Mouse (Mus musculus): ENCODE measurements around the gene Fam234a. TPM values are rescaled to one million over a fixed set of nuclear protein-coding genes. Genes with fewer than 3 reads are reported as not detected.

Fam234a gene
- polyA plus RNA-seq, 1 experiment from 2014 or later: 44.7 TPM

DNA sequence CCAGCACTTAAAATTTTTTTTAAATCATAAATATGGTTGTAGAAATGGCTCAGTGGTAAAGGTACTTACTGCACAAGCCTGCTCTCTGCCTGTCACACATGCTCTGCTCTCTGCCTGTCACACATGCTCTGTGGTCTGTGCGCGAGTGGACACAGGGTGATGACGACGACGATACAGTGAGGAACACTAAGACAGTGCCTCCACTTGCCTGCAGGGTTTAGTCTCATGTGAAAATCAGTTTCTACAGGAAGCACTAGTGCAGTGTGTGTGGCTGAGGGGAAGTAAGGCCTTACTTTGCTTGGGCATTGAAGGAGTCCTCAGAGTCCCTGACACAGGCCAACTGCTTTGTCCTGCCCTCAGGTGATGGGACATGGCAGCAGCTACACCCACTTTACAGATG is 14.3 kb downstream of the Fam234a start:
- WGBS: 90% methylated on average over 5 of the region's 5 CpGs
- no peak for ATAC-seq (ENCODE audit: borderline replicate concordance, extremely low read depth, low FRiP score, low TSS enrichment)
- H3K4me3 ChIP-seq: no peak overlapping the region

GRCm38 (mm10) chr17:26225150-26225549 is 18.9 kb downstream of the Fam234a start:
- ATAC-seq (ENCODE audit: borderline replicate concordance, extremely low read depth, low FRiP score, low TSS enrichment): peak; percentile 62; the same call in 1 of the 2 replicates
- Histone ChIP-seq H3K27me3 (no peaks in the 10 kb centered on the region), H3K27ac (peak overlapping the region; percentile 44), H3K36me3 (no peaks in the 10 kb centered on the region), H3K4me3 (no peak overlapping the region), H3K9me3 (no peaks in the 10 kb centered on the region), H3K9ac (no peak overlapping the region), H3K4me1 (peaks cover 11% of the 10 kb centered on the region), H3K4me2 (no peak overlapping the region; the same call in 1 of the 2 replicates)
- 49% methylated on average over 12 of the region's 12 CpGs for WGBS

More for the DNA sequence above, 14.3 kb downstream of the Fam234a start:
- no peaks in the 10 kb centered on the region for H3K9me3 ChIP-seq
- peaks cover 10% of the 10 kb centered on the region for H3K4me1 ChIP-seq
- no peak overlapping the region for H3K4me2 ChIP-seq
- no peak overlapping the region for H3K9ac ChIP-seq
- no peaks in the 10 kb centered on the region for H3K27me3 ChIP-seq
- no peaks in the 10 kb centered on the region for H3K36me3 ChIP-seq
- no peak overlapping the region for H3K27ac ChIP-seq

DNA sequence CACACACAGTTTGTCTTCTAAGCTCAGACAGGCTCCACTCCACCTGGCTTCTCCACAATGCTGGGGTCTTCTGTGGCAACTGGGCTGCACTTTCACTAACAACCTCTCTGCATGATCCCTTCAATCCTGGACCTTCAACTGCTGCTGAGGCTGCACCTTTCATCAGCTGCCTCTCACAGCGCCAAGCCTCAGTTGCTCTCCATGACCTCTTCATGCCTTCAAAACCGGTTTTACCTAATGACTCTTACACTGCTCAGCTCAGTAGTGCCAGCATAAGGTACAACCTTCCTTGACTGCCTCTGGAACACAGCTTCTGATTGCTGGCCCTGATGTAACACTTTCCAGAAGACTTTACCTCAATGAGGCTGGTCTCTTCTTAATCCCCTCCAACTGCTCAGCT is 22.5 kb downstream of the Fam234a start:
- Histone ChIP-seq H3K36me3 (no peaks in the 10 kb centered on the region), H3K4me3 (no peak overlapping the region), H3K27me3 (no peaks in the 10 kb centered on the region), H3K4me1 (peaks cover 11% of the 10 kb centered on the region), H3K9me3 (no peaks in the 10 kb centered on the region), H3K4me2 (no peak overlapping the region), H3K9ac (no peak overlapping the region), H3K27ac (no peak overlapping the region)
- no peak for ATAC-seq (ENCODE audit: borderline replicate concordance, extremely low read depth, low FRiP score, low TSS enrichment)
- WGBS: 53% methylated on average over 2 of the region's 2 CpGs

- ATAC-seq (ENCODE audit: borderline replicate concordance, extremely low read depth, low FRiP score, low TSS enrichment): no peak
- no peaks in the 10 kb centered on the region for H3K27me3 ChIP-seq
- no peaks in the 10 kb centered on the region for H3K4me1 ChIP-seq
- no peaks in the 10 kb centered on the region for H3K9me3 ChIP-seq
- whole genome bisulfite sequencing: 82% methylated on average over 11 of the region's 11 CpGs
- no peaks in the 10 kb centered on the region for H3K36me3 ChIP-seq
- H3K4me2 ChIP-seq: no peak overlapping the region
- H3K27ac ChIP-seq: no peak overlapping the region
- no peak overlapping the region for H3K4me3 ChIP-seq
- no peak overlapping the region for H3K9ac ChIP-seq
Observed at GRCm38 (mm10) chr17:26212681-26213080, 31.4 kb downstream of the Fam234a start.

DNA sequence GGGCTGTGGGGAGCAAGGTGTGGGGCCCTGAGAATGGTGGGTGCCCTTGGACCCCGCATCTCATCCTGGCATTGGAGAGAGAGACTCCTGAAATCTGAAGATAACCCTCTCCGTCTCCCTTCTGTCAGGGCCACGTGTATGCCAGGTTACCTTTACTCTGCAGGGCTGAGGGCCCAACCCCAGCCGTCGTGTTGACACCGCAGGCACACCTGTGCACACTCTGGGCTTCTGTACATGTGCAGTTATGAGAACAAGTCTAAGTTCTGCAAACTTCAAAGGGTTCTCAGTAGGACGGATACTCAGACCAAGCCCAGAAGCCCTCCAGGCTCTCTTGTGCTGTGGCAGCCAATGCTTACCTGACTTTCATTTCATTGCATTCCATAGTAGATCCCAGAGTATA is 31.8 kb downstream of the Fam234a start:
- Histone ChIP-seq H3K4me2 (no peak overlapping the region), H3K27ac (no peak overlapping the region), H3K4me3 (no peak overlapping the region), H3K36me3 (no peaks in the 10 kb centered on the region), H3K9me3 (no peaks in the 10 kb centered on the region), H3K9ac (no peak overlapping the region), H3K27me3 (no peaks in the 10 kb centered on the region), H3K4me1 (no peaks in the 10 kb centered on the region)
- 69% methylated on average over 7 of the region's 7 CpGs for WGBS
- no peak for ATAC-seq (ENCODE audit: borderline replicate concordance, extremely low read depth, low FRiP score, low TSS enrichment)

DNA sequence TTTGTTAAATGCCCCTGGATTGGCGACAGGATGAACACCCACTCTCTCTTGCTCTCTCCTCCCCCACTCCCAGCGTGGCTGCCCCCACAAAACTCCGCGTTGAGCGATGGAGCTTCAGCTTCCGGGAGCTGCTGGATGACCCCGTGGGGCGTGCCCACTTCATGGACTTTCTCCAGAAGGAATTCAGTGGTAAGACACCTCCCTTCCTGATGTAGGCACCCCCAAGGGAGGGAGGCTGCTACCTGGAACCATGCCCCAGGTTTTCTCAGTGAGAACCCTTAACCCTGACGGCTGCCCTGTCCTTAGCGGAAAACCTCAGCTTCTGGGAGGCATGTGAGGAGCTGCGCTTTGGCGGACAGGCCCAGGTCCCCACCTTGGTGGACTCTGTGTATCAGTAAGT is 36.4 kb downstream of the Fam234a start, which contains the start of gene Arhgdig:
Arhgdig (minus strand) TSS at position 101 of the 400 bp plus-strand sequence.
- no peak for ATAC-seq (ENCODE audit: borderline replicate concordance, extremely low read depth, low FRiP score, low TSS enrichment)
- H3K27me3 ChIP-seq: peaks cover 26% of the 10 kb centered on the region

DNA sequence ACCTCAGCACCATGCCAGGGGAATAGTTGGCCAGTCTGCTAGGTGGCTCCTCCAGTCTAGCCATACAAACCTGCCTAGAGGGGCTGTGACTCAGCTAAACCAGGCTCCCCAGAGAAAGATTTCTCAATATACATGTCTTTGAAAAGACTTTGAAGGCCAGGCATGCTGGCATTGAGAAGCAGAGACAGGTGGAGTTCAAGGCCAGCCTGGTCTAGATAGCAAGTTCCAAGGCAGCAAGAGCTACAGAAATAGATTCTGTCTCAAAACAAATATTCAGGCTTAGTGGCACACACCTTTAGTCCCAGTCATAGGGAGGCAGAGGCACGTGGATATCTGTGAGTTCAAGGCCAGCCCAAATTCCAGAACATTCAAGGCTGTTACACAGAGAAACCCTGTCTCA is 37.6 kb downstream of the Fam234a start:
- 59% methylated on average over 1 of the region's 1 CpGs for WGBS
- no peaks in the 10 kb centered on the region for H3K9me3 ChIP-seq
- H3K4me2 ChIP-seq: no peak overlapping the region
- H3K9ac ChIP-seq: no peak overlapping the region
- peaks cover 39% of the 10 kb centered on the region for H3K27me3 ChIP-seq
- H3K27ac ChIP-seq: no peak overlapping the region
- peaks cover 15% of the 10 kb centered on the region for H3K4me1 ChIP-seq
- no peaks in the 10 kb centered on the region for H3K36me3 ChIP-seq
- H3K4me3 ChIP-seq: no peak overlapping the region
- ATAC-seq (ENCODE audit: borderline replicate concordance, extremely low read depth, low FRiP score, low TSS enrichment): no peak

More for the DNA sequence above, 36.4 kb downstream of the Fam234a start, which contains the start of gene Arhgdig:
- Histone ChIP-seq H3K4me3 (no peak within 1 kb of the TSS), H3K9me3 (no peaks in the 10 kb centered on the region), H3K4me1 (peaks cover 2% of the 10 kb centered on the region), H3K36me3 (no peaks in the 10 kb centered on the region), H3K4me2 (no peak within 1 kb of the TSS), H3K27ac (no peak within 1 kb of the TSS), H3K9ac (no peak within 1 kb of the TSS)
- 85% methylated on average over 12 of the region's 12 CpGs for WGBS

DNA sequence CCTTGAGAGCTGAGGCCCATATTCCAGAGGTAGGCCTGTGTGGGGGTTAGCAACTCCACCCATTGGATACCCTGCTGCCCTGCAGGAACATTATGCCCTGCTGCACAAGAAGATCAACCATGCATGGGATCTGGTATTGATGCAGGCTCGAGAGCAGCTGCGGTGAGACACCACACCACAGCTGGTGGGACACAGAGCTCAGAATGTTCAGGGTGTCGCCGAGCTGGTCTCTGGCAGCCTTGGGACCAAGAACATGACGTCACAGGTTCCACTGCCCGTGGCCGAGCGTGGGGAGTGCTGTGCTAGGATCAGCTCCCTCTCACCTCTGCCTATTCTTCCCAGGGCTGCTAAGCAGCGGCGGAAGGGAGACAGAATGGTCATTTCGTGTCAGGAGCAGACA is 39.3 kb downstream of the Fam234a start:
- ATAC-seq (ENCODE audit: borderline replicate concordance, extremely low read depth, low FRiP score, low TSS enrichment): no peak
- peaks cover 55% of the 10 kb centered on the region for H3K27me3 ChIP-seq
- H3K9ac ChIP-seq: no peak overlapping the region
- WGBS: 28% methylated on average over 11 of the region's 11 CpGs
- no peaks in the 10 kb centered on the region for H3K9me3 ChIP-seq
- H3K36me3 ChIP-seq: no peaks in the 10 kb centered on the region
- peaks cover 26% of the 10 kb centered on the region for H3K4me1 ChIP-seq
- H3K4me2 ChIP-seq: no peak overlapping the region
- H3K4me3 ChIP-seq: no peak overlapping the region
- no peak overlapping the region for H3K27ac ChIP-seq

DNA sequence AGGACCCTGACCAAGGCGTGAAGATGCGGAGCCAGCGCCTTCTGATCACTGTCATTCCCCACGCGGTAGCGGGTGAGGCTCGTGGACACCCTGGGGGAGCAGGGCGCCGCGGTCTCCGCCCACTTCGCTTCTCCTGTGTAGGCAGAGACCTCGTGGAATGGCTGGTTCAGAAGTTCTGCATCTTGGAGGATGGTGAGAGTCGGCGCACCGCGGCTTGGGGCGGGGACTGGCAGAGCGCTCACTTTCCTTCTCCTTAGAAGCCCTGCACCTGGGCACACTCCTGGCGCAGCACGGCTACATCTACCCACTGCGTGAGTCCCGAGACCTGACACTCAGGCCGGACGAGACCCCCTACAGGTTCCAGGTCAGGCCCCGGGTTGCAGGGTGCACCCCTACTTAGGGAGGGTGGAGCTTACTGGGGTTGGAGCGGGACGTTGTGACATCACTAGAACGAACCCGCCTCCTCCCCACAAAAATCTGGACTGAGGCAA is 40.7 kb downstream of the Fam234a start:
- Histone ChIP-seq H3K36me3 (no peaks in the 10 kb centered on the region), H3K27me3 (peaks cover 61% of the 10 kb centered on the region), H3K4me1 (peaks cover 26% of the 10 kb centered on the region), H3K9me3 (no peaks in the 10 kb centered on the region), H3K4me2 (peak overlapping the region; percentile 80), H3K4me3 (peak overlapping the region; percentile 41), H3K27ac (no peak overlapping the region), H3K9ac (0 out of 2 replicates have a peak overlapping the region, but pooled peaks have one; percentile 10)
- 2% methylated on average over 30 of the region's 30 CpGs for WGBS
- 0 out of 2 replicates have a peak, but pooled peaks have one; percentile 12 for ATAC-seq (ENCODE audit: borderline replicate concordance, extremely low read depth, low FRiP score, low TSS enrichment)

DNA sequence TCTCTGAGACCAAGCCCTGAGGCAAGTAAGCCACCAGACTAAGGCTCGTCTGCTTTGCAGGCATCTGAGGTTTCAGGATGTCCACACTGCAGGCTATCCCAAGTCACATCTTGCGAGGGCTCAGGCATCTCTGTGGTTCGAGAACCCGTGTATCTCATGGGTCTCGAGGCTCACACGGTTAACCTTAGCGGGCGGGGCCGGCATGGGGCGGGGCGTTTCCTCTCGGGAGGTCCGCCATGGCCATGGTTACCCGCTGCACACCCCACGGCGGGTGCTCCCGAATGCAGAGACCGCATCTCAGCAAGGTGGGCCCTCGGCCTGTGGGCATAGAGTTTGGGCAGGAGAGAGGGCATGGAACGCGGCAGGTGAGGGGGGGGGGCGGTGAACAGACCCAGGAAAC is 41.3 kb downstream of the Fam234a start, which contains the start of gene Rgs11:
Rgs11 (plus strand) TSS at position 215 of the 400 bp plus-strand sequence.
- Histone ChIP-seq H3K27me3 (peaks cover 61% of the 10 kb centered on the region), H3K9me3 (no peaks in the 10 kb centered on the region), H3K4me3 (peak within 1 kb of the TSS; percentile 41), H3K36me3 (peaks cover 5% of the 10 kb centered on the region), H3K27ac (no peak within 1 kb of the TSS), H3K9ac (0 out of 2 replicates have a peak within 1 kb of the TSS, but pooled peaks have one; percentile 10), H3K4me2 (peak within 1 kb of the TSS; percentile 95), H3K4me1 (peaks cover 26% of the 10 kb centered on the region)
- 2% methylated on average over 21 of the region's 22 CpGs for WGBS
- ATAC-seq (ENCODE audit: borderline replicate concordance, extremely low read depth, low FRiP score, low TSS enrichment): no peak

- Histone ChIP-seq H3K4me1 (peaks cover 26% of the 10 kb centered on the region), H3K9ac (no peak overlapping the region), H3K4me2 (peak overlapping the region; percentile 95; the same call in 1 of the 2 replicates), H3K9me3 (no peaks in the 10 kb centered on the region), H3K4me3 (no peak overlapping the region), H3K27ac (no peak overlapping the region), H3K27me3 (peaks cover 61% of the 10 kb centered on the region), H3K36me3 (peaks cover 12% of the 10 kb centered on the region)
- ATAC-seq (ENCODE audit: borderline replicate concordance, extremely low read depth, low FRiP score, low TSS enrichment): no peak
Observed at GRCm38 (mm10) chr17:26201998-26202397, 42.0 kb downstream of the Fam234a start.

DNA sequence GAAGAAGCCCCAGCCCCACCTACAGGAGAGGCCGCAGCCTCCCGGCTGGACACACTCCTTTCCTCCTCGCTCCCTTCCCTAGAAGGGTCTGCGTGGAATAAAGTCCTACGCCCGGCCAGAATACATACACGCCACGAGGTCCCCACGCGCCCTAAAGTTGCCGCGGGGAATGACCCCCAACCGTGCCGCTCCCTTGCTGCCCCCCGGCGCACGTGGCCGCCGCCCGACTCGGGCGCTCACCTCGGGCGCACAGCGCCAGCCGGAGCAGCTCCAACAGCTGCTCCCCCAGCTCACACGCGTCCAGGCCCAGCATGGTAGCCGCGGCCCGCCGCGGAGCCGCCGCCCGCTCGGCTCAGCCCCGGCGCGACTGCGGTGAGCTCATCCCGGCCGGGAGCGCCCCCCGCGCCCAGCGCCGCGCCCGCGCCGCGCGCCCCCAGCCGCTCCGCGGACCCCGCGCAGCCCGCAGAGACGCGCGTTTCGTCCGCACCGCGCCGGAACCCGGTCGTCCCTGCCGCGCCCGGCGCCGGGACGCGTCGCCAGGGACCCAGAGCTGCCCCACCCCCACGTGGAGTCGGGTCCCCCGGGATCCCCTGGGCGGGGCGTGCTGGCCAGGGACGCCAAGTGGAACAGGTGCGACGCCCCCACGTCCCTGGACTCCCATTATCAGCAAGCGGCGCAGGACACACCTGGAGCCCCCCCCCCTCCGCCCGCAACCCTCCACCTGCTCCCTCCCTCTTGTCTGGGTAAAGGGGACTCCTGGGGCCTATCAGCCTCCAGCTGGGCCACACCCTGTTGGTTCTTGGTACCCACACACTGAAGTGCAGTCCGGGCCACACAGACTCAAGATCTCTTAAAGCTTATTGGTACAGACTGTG is 43.0 kb downstream of the Fam234a start:
- peaks cover 14% of the 10 kb centered on the region for H3K36me3 ChIP-seq
- ATAC-seq (ENCODE audit: borderline replicate concordance, extremely low read depth, low FRiP score, low TSS enrichment): peak; percentile 39
- H3K9me3 ChIP-seq: no peaks in the 10 kb centered on the region
- H3K4me2 ChIP-seq: peak overlapping the region; percentile 95
- H3K4me1 ChIP-seq: peaks cover 26% of the 10 kb centered on the region
- H3K27ac ChIP-seq: no peak overlapping the region
- H3K4me3 ChIP-seq: peak overlapping the region; percentile 54
- WGBS: 2% methylated on average over 92 of the region's 92 CpGs
- H3K9ac ChIP-seq: peak overlapping the region; percentile 47
- peaks cover 61% of the 10 kb centered on the region for H3K27me3 ChIP-seq

Measured in lung, embryonic 15.5 days (tissue).